Mouse (Mus musculus): ENCODE data around the gene Grik1. TPM values are rescaled to one million over a fixed set of nuclear protein-coding genes. Genes with fewer than 3 reads are reported as not detected.

Gene Grik1
- total RNA-seq, 1 experiment from 2014 or later: not detected

DNA sequence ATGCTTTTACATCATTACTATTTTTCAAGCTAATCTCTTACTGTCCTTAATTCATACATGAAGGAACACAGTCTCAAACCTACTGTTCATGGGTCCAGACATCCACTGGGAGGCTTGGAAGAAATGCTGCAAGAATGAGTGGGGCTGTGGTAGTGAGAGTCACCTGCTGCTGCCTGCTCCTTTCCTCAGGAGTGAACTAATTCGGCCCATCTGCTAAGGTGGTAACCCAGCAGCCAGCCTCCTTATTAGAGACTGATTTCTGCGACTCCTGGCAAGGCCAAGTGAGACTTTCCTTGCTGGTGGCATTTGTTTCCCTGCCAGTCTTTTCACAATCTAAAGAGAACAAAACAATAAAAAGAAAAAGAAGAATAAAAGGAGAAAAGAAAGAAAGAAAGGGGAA, 147.9 kb downstream of the Grik1 start:
- DNase-seq: no peak

DNA sequence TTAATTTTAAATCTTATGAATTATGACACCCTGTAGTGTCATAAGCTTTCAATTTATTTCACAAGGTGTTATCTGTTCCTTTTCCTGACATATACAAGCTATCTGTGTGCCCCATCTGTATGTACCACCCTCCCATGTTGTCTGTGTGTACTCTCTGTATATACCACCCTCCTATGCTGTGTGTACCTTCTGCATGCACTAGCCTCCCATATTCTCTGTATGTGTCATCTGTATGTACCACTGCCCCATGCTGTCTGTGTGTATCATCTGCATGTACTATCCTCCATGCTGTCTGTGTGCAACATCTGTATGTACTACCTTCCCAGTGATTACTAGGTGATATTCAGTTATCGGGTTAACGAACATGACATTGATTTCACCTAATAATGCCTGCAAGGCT, 148.5 kb downstream of the Grik1 start:
- DNase-seq: no peak

DNA sequence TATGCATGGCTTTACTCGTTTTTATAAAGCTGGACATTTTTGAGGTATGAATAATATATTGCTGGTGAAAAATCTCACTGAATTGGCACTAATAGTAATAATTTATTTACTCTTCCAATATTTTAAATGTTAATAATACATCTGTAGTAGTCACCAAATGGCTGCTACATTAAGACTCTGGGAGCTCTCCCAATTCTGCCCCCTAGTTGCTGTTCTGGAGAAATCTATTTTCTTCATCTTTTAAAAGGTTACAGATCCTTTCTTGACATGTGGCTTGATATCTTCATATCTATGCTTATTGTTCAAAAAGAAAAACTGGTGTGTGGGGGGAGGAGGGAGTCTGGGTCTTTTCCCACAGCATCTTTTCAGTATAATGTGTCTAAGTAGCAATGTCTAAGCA, 151.2 kb downstream of the Grik1 start:
- DNase-seq: no peak

DNA sequence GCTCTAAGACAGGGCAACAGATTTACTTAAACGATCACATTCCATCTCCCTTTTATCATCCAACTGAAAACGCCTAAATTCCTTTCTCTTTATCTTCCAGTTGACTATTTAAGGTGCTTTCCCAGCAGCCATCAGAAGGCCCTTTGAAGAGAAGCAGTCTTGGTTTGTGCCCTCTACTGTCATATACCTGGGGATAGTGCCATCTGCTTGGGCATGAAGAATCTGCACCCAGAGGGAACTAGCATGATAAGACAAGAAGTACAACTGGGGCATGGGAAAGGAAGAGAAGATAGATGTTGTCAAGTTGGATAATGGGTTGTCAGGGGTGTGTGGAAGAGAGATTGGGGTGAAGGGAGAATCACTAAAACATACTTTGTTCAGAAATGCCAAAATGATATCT, 157.1 kb downstream of the Grik1 start:
- DNase-seq: no peak

DNA sequence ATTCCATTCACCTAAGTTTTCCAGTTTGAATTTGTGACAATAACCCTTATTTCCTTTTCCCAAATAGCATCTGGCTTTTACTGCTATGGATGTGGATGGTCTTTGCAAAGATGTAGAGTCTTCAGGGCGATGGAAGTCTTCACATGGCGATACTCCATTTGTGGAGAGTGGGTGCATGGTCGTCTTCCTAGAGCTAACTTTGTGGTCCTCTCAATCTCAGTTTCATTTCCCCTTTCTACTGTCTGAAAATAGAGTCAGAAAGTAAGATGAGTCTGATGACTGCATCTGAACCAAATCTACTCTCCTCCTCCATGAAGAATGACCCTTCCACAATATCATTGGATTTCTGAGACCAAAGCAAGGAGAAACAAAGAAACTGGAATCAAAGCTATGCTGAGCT, 159.0 kb downstream of the Grik1 start:
- no peak for DNase-seq

DNA sequence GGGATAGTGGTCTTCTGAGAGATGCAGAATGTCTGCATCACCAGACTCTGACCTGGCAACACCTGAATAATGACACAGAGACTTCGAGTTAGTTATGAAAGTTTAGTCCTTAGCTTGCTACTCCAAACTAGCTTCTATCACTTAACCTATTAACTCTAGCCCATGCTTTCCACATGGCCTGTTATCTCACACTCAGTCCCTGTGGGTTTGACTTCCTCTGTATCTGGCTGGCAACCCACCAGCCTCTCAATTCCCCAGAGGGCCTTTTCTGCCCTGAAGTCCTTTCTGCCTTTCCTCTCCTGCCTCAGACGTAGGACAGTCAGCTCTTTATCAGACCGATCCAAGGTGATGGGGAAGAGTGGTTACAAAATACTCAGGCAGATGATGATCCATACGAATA, 165.0 kb downstream of the Grik1 start:
- DNase-seq: no peak

DNA sequence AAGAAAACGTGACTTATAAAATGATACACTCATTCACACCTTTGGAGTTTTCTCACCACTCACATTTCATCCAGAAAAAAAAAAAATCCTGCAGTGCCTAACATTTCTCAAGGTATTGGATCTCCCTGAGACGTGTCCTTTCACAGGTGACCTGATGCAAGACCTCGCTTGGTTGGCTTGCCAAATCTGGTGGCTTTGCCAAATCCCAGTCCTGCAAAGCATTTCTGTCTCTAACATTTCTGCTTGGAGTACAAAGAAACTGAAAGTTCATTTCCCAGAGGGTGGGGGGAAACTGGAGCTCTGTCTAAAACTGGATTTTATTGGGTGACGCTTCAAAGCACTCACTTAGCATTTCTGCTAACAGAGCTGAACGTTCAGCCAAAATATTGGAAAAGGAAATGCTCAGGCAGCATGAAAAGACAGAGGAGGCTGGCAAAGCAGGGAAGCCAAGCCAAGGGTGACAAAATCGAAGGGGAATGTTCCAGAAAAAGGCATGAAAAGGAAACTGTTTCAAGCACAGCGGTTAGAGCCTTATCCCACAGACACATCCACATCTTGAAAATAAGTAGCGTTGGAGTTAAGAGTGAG, 177.4 kb downstream of the Grik1 start:
- DNase-seq: peak; percentile 23

DNA sequence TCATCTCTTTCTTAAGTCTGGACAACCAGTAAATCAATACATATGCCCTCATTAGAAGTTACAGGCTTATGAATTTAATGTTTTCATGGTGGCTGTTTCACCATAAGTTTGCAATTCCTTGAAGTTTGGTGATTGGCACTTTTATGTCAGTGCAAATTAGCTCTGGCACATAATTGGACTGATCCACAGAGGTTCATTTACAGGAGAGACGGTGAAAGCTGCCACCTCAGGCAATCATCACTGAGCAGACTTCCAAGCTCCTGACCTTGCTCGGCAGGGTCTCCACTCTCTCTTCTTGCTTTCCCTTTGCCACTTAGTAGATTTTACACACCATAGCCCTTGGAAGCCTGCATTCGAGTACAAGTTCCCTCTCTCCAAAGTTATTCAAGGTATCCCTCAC, 178.6 kb downstream of the Grik1 start:
- no peak for DNase-seq

DNA sequence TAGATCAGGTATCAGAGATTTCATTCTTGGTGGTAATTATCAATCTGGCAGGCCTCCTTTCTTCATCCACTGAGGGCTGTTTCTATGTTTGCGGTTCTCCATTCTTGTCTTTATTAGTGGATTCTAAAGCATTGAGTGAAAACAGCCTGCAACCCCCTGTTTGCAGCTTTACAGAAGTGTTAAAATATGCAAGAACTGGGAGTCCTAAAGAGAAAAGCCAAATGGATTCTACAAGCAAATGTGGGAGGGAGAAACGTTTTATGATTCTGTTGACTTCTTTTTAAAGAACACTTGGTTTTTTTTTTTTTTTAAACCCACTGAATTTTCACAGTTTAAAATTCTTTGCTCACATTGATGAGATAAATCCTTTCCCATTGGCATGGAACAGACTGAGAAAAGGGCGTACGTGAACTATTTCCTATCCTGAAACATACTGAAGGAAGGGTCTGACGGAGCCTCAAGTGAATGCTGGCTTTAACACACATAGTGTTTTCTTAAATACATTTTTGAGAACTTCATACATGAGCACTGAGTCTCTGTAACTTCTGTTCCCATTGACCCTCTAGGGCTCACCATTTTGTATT, 195.8 kb downstream of the Grik1 start:
- DNase-seq: no peak

DNA sequence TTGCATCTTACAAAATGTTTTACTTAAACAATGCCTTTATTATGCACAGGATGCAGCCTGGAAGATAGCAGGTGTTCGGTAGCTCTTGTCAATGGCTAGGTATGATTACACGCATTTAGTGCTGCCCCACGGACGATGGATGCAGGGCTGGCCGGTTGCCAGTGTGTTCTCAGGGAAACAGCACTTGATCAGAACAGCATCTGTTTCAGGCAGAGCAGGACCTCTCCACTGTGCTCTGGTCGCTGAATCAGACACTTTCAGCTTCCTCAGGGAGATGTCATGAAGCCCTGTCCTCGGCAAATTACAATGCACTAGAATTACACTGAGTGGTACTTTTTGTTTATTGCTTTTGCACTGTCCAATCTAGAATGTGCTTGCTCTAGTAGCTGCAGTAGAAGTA, 202.8 kb downstream of the Grik1 start:
- peak; percentile 3 for DNase-seq

DNA sequence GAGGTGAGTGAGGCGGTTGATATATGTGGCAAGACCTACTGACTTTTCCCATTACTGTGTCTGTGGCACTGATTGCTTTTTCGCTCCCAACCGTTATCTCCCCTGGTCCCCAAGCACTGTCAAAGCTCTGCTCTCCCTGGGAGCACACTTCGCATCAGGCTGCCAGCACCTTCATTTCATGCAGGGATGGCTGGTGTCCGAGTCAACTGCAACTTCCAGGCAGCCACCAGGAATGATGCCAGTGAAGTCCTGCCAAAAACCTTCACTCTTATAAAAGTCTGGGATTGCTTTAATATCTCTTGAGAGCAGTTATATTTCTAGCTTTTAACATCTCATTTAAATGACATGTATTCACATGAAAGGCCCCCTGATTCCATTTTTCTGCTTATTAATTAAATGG, 215.3 kb downstream of the Grik1 start:
- no peak for DNase-seq

DNA sequence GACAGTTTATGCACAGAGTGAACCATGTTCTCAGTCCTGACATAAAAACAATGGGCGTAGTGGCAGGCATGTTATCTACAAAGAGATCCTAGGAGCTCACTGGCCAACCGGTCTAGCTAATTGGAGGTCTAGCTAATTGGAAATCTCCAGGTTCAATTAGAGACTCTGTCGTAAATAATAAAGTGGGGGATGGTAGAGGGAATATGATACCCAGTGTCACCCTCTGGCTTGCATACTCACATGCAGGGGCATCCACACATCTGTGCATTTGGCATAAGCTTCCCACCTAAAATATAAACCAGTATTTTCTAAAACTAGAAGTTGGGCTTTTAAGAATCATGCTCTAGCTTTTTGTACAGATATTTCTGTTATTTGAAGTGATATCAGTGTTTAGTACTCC, 229.1 kb downstream of the Grik1 start:
- no peak for DNase-seq

DNA sequence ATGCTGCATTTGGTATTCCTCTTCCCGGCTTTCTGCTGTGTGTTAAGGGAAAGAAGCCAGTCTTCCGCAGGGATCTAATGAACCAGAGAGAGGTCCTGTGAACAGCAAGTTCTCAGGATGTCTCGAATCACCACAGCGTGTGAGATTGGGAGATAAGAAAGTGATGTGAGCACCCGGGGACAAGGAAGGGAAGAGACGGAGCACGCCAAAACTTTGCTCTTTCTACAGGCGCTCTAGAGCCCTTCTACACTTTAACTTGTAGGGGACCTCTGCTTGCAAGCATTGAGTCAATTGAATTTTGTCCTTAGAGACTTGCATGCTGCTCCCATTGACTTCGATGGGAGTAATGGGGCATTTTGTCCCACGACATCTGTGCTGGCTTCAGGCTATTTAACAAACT, 241.9 kb downstream of the Grik1 start:
- no peak for DNase-seq

DNA sequence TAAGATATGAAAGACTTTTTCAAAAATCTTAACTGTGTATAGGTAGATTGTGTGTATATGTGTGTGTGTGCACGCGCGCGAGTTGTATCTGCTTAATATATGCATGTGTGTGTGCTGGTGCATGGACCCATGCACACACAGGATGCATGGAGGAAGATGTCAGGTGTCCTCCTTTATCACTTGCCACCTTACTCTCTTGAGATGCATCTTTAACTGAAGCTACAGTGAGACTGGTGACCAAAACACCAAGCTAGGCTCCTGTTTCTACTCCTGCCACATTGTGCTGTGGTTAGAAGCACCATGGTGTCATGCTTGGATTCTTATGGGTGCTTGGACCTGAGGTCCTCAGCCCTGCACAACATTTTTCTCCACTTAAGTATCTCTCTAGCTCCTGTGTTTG, 245.7 kb downstream of the Grik1 start:
- no peak for DNase-seq

DNA sequence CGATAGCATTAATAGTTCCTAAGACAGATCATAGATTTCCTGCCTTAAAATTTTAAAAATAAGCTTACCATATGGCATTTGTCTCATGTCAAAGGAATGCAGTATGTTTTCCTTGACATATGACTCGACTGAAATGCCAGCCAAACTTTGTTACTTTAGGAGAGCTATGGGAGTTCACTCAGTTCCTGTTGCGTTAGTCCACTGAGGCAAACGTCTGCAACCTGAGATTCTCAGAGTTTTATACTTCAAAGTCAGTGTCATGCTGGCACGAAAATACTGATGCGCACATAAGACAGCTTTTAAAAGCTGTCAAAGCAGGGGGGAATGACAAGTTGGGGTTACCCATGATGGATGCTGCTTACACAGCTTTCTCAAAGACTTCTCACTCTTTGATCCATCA, 247.6 kb downstream of the Grik1 start:
- DNase-seq: no peak

DNA sequence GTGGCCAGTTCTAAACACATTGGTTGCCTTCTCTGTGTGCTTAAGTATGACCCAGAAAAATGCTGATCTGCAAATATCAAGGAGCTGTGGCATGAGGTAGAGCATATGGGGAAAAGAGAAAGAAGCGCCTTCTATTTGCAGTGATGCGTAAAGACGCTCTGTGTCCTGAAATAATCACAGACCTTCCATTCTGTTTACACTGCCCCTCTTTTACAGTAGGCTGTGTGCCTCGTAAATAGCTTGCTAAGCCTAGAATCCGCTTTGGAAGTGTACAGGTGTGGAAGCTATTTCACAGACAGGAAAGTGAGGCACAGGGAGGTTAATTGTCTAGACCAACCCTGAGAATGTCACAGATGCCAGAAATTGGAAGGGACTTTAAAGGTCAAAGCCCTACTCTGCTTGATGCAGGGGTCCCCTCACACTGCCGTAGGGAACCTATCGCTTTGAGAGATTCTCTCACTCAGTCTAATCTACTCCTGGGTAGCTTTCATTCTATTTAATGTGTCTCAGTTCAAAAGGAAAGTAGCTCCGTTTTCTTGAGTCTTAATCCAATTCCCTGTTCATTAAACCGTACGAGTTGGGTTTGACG, 251.5 kb downstream of the Grik1 start:
- DNase-seq: no peak

DNA sequence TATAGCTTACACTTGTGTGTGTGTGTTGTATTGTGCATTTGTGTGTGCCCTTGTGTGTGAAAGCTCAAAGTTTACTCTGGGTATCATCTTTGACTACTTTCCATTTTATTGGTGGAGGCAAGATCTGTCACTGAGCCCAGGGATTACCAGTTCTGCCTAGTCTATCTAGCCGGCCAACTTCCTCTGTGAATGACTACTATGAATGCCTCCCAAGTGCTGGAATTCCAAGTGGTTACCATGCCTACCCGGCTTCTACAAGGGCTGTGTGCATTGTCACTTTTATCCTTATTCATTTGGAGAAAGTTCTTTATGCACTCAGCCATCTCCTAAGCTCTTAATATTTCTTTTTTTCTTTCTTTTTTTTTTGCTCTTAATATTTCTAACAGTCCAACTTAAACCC, 301.3 kb downstream of the Grik1 start:
- DNase-seq: no peak

DNA sequence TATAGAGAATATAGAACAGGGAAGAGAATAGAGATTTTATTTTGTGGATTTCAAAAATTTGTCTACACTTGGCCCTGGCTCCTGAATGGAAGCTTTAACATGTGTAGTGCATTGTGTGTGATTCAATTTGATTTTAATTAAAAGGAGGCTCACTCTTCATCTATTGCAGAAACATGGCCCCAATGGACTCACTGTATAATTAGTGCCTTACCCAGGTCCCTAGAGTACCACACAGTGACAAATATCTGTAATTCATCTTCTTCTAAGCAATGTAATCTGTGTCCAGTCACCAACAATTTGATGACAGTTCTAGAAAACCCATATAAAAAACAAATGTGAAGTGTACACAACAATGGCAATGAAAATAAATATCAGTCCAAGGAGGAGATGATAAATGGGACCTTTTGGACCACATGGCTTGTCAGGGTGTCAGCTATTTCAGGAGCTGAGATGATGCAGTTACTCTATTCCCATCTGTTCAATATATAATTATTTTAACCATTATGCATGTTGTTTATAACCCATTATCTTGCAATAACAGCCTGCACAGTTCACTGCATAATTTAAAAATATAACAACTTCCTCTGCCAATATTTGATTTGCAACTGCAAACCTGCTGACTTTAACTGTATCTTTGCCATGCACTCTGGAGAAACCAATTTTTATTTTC, 305.7 kb downstream of the Grik1 start:
- no peak for DNase-seq

DNA sequence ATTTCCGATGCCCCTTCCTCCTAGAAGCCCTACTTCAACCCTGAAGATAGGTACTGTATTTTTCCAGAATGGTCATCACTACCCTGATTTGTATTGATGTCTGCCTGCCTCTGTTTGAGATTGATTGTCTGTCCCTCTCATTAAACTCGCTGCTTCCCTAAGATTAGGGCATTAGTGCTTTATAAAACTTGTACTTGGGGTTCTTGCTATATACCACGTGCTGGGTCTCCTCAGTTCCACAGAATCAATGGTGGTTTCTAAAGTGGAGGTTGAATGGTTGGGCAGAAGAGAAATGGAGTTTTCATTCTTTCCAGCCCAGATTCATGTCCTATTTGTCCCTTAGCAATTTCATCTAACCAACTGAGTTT, 316.0 kb downstream of the Grik1 start:
- no peak for DNase-seq

DNA sequence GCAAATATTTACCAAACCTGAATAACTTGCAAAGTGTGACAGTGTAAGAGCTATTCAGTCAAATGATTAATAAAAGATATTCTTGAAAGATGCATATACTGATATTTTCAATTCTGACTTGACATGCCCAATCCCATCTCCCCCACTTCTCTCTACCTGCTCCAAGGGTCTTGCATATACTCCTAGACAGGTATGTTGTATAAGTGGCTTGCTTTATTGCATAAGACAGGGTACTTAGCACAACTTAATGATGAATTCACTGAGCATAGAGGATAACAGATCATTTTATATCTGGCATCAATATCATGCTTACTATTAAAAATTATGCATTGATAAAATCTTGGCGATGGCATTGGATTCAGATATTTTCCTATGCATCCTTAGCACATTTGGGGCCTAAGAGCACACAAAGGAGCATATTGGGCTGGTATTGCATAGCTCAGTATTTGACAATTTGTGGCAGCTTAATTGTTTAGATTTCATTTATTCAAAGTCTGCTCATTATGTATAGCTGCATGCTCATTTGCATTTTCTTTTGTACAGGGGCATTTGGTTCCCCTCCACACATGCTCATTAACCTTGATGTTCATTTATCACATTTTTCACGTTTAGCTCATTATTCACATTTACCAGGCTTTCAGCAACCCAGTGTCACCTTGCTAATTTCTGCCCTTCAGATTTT, 316.5 kb downstream of the Grik1 start:
- no peak for DNase-seq

DNA sequence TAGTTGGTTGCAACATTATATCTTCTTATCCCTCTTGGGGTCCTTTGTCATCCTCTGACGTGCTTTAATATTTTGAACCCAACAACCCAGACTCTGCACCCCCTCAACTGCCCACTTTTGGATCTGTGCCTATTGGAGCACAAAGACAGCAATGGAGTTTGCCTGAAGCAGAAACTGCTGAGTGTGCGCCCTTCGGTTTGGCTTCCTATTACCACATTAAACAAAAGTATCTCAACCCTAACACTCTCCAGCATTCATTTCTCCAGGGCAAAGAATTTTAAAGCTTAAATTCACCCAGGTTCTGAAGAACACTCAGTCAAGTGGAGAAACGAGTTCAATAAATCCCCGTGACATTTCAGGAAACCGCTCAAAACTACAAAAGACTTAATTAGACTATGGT, 318.2 kb downstream of the Grik1 start:
- DNase-seq: no peak

DNA sequence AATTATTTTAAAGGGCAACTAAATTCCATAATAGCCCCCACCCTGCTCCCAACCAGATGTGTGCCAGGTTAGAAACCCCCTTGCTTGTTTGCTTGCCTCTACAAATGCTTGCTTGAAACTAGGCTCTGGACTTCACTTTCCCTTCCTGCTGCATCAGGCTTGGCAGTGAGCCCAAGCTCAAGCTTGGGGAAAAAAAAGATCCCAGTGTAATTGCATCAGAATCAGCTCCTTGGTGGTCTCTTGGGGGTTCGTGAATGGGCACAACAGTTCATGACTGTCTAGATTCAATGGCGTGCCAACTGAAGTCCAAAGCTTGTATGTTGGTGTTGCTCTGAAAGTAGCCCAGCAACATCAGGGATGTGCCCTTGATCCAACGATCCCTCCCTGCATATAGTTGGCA, 320.1 kb downstream of the Grik1 start:
- DNase-seq: peak; percentile 6

DNA sequence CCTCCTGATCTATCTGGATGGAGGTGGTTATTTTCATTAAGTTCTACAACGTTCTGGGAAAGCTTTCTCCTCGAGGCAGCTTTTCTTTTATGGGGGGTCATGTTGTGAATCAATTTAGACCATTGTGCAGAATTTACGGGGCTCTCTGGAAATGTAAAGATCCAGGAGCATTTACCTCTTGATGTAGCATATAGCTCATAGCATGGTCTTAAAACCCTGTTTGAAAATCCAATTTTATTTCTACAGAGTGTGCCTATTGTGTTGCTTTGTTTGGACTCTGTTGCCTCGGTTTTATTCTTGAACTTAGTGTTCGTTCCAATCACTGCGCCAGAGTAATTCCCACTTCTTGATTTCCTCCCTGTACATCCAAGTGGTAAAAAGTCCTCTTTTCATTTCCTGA, 328.6 kb downstream of the Grik1 start:
- DNase-seq: no peak

Measured in adrenal gland, postnatal 25 days (tissue).